Mouse (Mus musculus) heart, postnatal 10 days (tissue): ENCODE results near the gene Psmb11. TPM values are rescaled to one million over a fixed set of nuclear protein-coding genes. Genes with fewer than 3 reads are reported as not detected.
"Not testable (repeated sequence)": the region's sequence is repeated elsewhere in the genome, so short reads cannot be mapped to it uniquely, and the experiment has no call there.

Experiments
- DNase-seq, 2 experiments: peaks; one replicate each; pipeline ENCODE4 v3.0.0; 2021
- intact Hi-C: fragments of 180-260 bp; cut with DNase I; formaldehyde crosslinking; loops from one replicate; pipeline ENCODE4 v1.15.1; 2025
- total RNA-seq, 2 experiments: library from RNA; stranded (reverse); gene quantifications; 2 replicates each; pipeline ENCODE4 v1.2.3; 2021

Gene Psmb11
- total RNA-seq, 2 experiments from 2014 or later, result not detected

GRCm38 (mm10) chr14:54602613-54603012 is 18.6 kb upstream of the Psmb11 start:
- intact Hi-C loops, result loop anchor here (1.0 kb wide), 1 partner anchor 25 kb away; the partner anchor contains the start of gene Ajuba
- DNase-seq, result peak in 1 of 2 experiments; percentile 35

- intact Hi-C loops, result loop anchor here (1.0 kb wide), 1 partner anchor 26 kb away; the partner anchor contains the start of gene Ajuba
Observed at GRCm38 (mm10) chr14:54603038-54603654, 18.1 kb upstream of the Psmb11 start.

GRCm38 (mm10) chr14:54603686-54604085 is 17.5 kb upstream of the Psmb11 start:
- DNase-seq, result no peak
- intact Hi-C loops, result loop anchor here (1.0 kb wide), 1 partner anchor 26 kb away; the partner anchor contains the start of gene Ajuba

More at GRCm38 (mm10) chr14:54603038-54603654, 18.1 kb upstream of the Psmb11 start:
- peak; percentile 97 to 98 for DNase-seq

GRCm38 (mm10) chr14:54605752-54606321 is 15.4 kb upstream of the Psmb11 start, which contains the start of gene 4931414P19Rik:
TSS of gene 4931414P19Rik (minus strand) at chr14:54605993.
- intact Hi-C loops, result no loop called here
- peak; percentile 82 to 88 for DNase-seq

- no peak for DNase-seq
- intact Hi-C loops, result no loop called here
Observed at GRCm38 (mm10) chr14:54607226-54607625, 14.0 kb upstream of the Psmb11 start.

GRCm38 (mm10) chr14:54609245-54609644 is 12.0 kb upstream of the Psmb11 start:
- intact Hi-C loops, result no loop called here
- no peak for DNase-seq

- DNase-seq, result peak; percentile 25 to 44
- intact Hi-C loops, result no loop called here
Observed at GRCm38 (mm10) chr14:54609962-54610361, 11.3 kb upstream of the Psmb11 start.

- no peak for DNase-seq
- intact Hi-C loops, result no loop called here
Observed at GRCm38 (mm10) chr14:54610648-54611047, 10.6 kb upstream of the Psmb11 start.

- intact Hi-C loops, DNase-seq: not testable (repeated sequence)
Observed at GRCm38 (mm10) chr14:54614130-54614529, 7.1 kb upstream of the Psmb11 start.

GRCm38 (mm10) chr14:54616226-54616825 is 4.9 kb upstream of the Psmb11 start:
- intact Hi-C loops, result loop anchor here (5.0 kb wide), 1 partner anchor 34 kb away; no protein-coding TSS in a partner anchor
- DNase-seq, result no peak

GRCm38 (mm10) chr14:54617152-54617896 is 3.9 kb upstream of the Psmb11 start:
- no peak for DNase-seq
- intact Hi-C loops, result loop anchor here (5.0 kb wide), 1 partner anchor 35 kb away; no protein-coding TSS in a partner anchor

- intact Hi-C loops, result loop anchor here (5.0 kb wide), 1 partner anchor 36 kb away; no protein-coding TSS in a partner anchor
- peak; percentile 92 to 93 for DNase-seq
Observed at GRCm38 (mm10) chr14:54617897-54618365, 3.3 kb upstream of the Psmb11 start, which contains the start of gene Psmb5. TSS of gene Psmb5 (minus strand) at chr14:54618022.

- DNase-seq, result no peak
- intact Hi-C loops, result no loop called here
Observed at GRCm38 (mm10) chr14:54623334-54623733, 2.1 kb downstream of the Psmb11 start.

- DNase-seq, result no peak
- intact Hi-C loops, result no loop called here
Observed at GRCm38 (mm10) chr14:54624976-54625375, 3.7 kb downstream of the Psmb11 start.

GRCm38 (mm10) chr14:54628103-54628502 is 6.9 kb downstream of the Psmb11 start:
- DNase-seq, result no peak
- intact Hi-C loops, result no loop called here

GRCm38 (mm10) chr14:54629797-54630196 is 8.6 kb downstream of the Psmb11 start:
- intact Hi-C loops, result no loop called here
- no peak for DNase-seq

- intact Hi-C loops, result no loop called here
- no peak for DNase-seq
Observed at GRCm38 (mm10) chr14:54630583-54631239, 9.5 kb downstream of the Psmb11 start.

- no peak for DNase-seq
- intact Hi-C loops, result no loop called here
Observed at GRCm38 (mm10) chr14:54631240-54631599, 10.0 kb downstream of the Psmb11 start.

GRCm38 (mm10) chr14:54632252-54632651 is 11.0 kb downstream of the Psmb11 start:
- intact Hi-C loops, result no loop called here
- DNase-seq, result no peak

GRCm38 (mm10) chr14:54634182-54634581 is 12.9 kb downstream of the Psmb11 start:
- DNase-seq, result no peak
- intact Hi-C loops, result no loop called here
